Mouse (Mus musculus): Measurements from ENCODE around the gene Hist1h3c. TPM values are rescaled to one million over a fixed set of nuclear protein-coding genes. Genes with fewer than 3 reads are reported as not detected.
"Not testable (repeated sequence)": the region's sequence is repeated elsewhere in the genome, so short reads cannot be mapped to it uniquely, and the experiment has no call there.

The Hist1h3c gene
- polyA plus RNA-seq, 1 experiment from 2014 or later, result 6.8 TPM

GRCm38 (mm10) chr13:23709714-23710373 is 35.6 kb downstream of the Hist1h3c start:
- Histone ChIP-seq H3K27ac (no peak overlapping the region), H3K4me3 (peak overlapping the region; percentile 29), H3K27me3 (replicated peaks) (no peaks in the 10 kb centered on the region), H3K4me1 (peaks cover 11% of the 10 kb centered on the region; the same call in 1 of the 2 replicates), H3K9me3 (no peaks in the 10 kb centered on the region), H3K9ac (peak overlapping the region; percentile 52), H3K4me2 (replicated peaks) (peak overlapping the region; percentile 67), H3K36me3 (no peaks in the 10 kb centered on the region)
- ATAC-seq (ENCODE audit: low FRiP score, low read depth), result peak; percentile 9; the same call in 1 of the 2 replicates
- WGBS, result 14% methylated on average over 15 of the region's 15 CpGs

GRCm38 (mm10) chr13:23708654-23709053 is 36.7 kb downstream of the Hist1h3c start:
- WGBS, result 79% methylated on average over 4 of the region's 4 CpGs
- Histone ChIP-seq H3K4me1 (peaks cover 11% of the 10 kb centered on the region; the same call in 1 of the 2 replicates), H3K9ac (no peak overlapping the region), H3K36me3 (no peaks in the 10 kb centered on the region), H3K9me3 (no peaks in the 10 kb centered on the region), H3K4me2 (replicated peaks) (no peak overlapping the region), H3K4me3 (no peak overlapping the region), H3K27me3 (replicated peaks) (no peaks in the 10 kb centered on the region), H3K27ac (no peak overlapping the region)
- no peak for ATAC-seq (ENCODE audit: low FRiP score, low read depth)

GRCm38 (mm10) chr13:23708041-23708440 is 37.4 kb downstream of the Hist1h3c start:
- Histone ChIP-seq H3K9me3 (no peaks in the 10 kb centered on the region), H3K4me2 (replicated peaks) (no peak overlapping the region), H3K4me1 (peaks cover 11% of the 10 kb centered on the region; the same call in 1 of the 2 replicates), H3K9ac (no peak overlapping the region), H3K27ac (no peak overlapping the region), H3K36me3 (no peaks in the 10 kb centered on the region), H3K27me3 (replicated peaks) (no peaks in the 10 kb centered on the region), H3K4me3 (no peak overlapping the region)
- WGBS, result 79% methylated on average over 4 of the region's 4 CpGs
- no peak for ATAC-seq (ENCODE audit: low FRiP score, low read depth)

GRCm38 (mm10) chr13:23706771-23707170 is 38.6 kb downstream of the Hist1h3c start:
- no peaks in the 10 kb centered on the region for H3K27me3 ChIP-seq (replicated peaks)
- no peak overlapping the region for H3K4me3 ChIP-seq
- no peak for ATAC-seq (ENCODE audit: low FRiP score, low read depth)
- H3K36me3 ChIP-seq, result no peaks in the 10 kb centered on the region
- no peaks in the 10 kb centered on the region for H3K9me3 ChIP-seq
- no peak overlapping the region for H3K27ac ChIP-seq
- WGBS, result 94% methylated on average over 12 of the region's 12 CpGs
- H3K4me1 ChIP-seq, result peaks cover 11% of the 10 kb centered on the region; the same call in 1 of the 2 replicates
- no peak overlapping the region for H3K9ac ChIP-seq
- H3K4me2 ChIP-seq (replicated peaks), result no peak overlapping the region

GRCm38 (mm10) chr13:23705751-23706356 is 39.5 kb downstream of the Hist1h3c start:
- 88% methylated on average over 7 of the region's 7 CpGs for WGBS
- no peak for ATAC-seq (ENCODE audit: low FRiP score, low read depth)

GRCm38 (mm10) chr13:23702801-23703200 is 42.6 kb downstream of the Hist1h3c start:
- H3K4me2 ChIP-seq (replicated peaks); ATAC-seq (ENCODE audit: low FRiP score, low read depth); H3K4me1 ChIP-seq; H3K9ac ChIP-seq; H3K36me3 ChIP-seq; H3K9me3 ChIP-seq; H3K4me3 ChIP-seq; H3K27ac ChIP-seq; H3K27me3 ChIP-seq (replicated peaks): not testable (repeated sequence)
- 92% methylated on average over 2 of the region's 2 CpGs for WGBS

More at GRCm38 (mm10) chr13:23705751-23706356, 39.5 kb downstream of the Hist1h3c start:
- Histone ChIP-seq H3K4me1 (peaks cover 11% of the 10 kb centered on the region; the same call in 1 of the 2 replicates), H3K4me3 (no peak overlapping the region), H3K9me3 (no peaks in the 10 kb centered on the region), H3K4me2 (replicated peaks) (no peak overlapping the region), H3K9ac (no peak overlapping the region), H3K27ac (no peak overlapping the region), H3K27me3 (replicated peaks) (no peaks in the 10 kb centered on the region), H3K36me3 (no peaks in the 10 kb centered on the region)

GRCm38 (mm10) chr13:23702220-23702619 is 43.2 kb downstream of the Hist1h3c start:
- no peak for ATAC-seq (ENCODE audit: low FRiP score, low read depth)
- 89% methylated on average over 4 of the region's 4 CpGs for WGBS
- Histone ChIP-seq H3K9ac (no peak overlapping the region), H3K36me3 (no peaks in the 10 kb centered on the region), H3K4me1 (no peaks in the 10 kb centered on the region), H3K27me3 (replicated peaks) (no peaks in the 10 kb centered on the region), H3K4me3 (no peak overlapping the region), H3K9me3 (no peaks in the 10 kb centered on the region), H3K4me2 (replicated peaks) (no peak overlapping the region), H3K27ac (no peak overlapping the region)

GRCm38 (mm10) chr13:23700786-23701520 is 44.4 kb downstream of the Hist1h3c start:
- Histone ChIP-seq H3K4me2 (replicated peaks) (no peak overlapping the region), H3K9ac (no peak overlapping the region), H3K36me3 (no peaks in the 10 kb centered on the region), H3K4me1 (peaks cover 3% of the 10 kb centered on the region; the same call in 1 of the 2 replicates), H3K4me3 (no peak overlapping the region), H3K27me3 (replicated peaks) (no peaks in the 10 kb centered on the region), H3K9me3 (no peaks in the 10 kb centered on the region), H3K27ac (no peak overlapping the region)
- peak; percentile 52 for ATAC-seq (ENCODE audit: low FRiP score, low read depth)
- 30% methylated on average over 8 of the region's 8 CpGs for WGBS

GRCm38 (mm10) chr13:23699767-23700166 is 45.6 kb downstream of the Hist1h3c start:
- 74% methylated on average over 3 of the region's 3 CpGs for WGBS
- H3K27ac ChIP-seq, result no peak overlapping the region
- no peak overlapping the region for H3K9ac ChIP-seq
- no peak overlapping the region for H3K4me2 ChIP-seq (replicated peaks)
- H3K4me1 ChIP-seq, result peaks cover 6% of the 10 kb centered on the region; the same call in 1 of the 2 replicates
- H3K27me3 ChIP-seq (replicated peaks), result no peaks in the 10 kb centered on the region
- no peaks in the 10 kb centered on the region for H3K36me3 ChIP-seq
- no peak overlapping the region for H3K4me3 ChIP-seq
- no peak for ATAC-seq (ENCODE audit: low FRiP score, low read depth)
- H3K9me3 ChIP-seq, result no peaks in the 10 kb centered on the region

GRCm38 (mm10) chr13:23698996-23699395 is 46.4 kb downstream of the Hist1h3c start:
- Histone ChIP-seq H3K9me3 (no peaks in the 10 kb centered on the region), H3K27me3 (replicated peaks) (no peaks in the 10 kb centered on the region), H3K9ac (no peak overlapping the region), H3K4me3 (no peak overlapping the region), H3K4me1 (peaks cover 6% of the 10 kb centered on the region; the same call in 1 of the 2 replicates), H3K27ac (0 out of 2 replicates have a peak overlapping the region, but pooled peaks have one; percentile 23), H3K4me2 (replicated peaks) (peak overlapping the region; percentile 77), H3K36me3 (no peaks in the 10 kb centered on the region)
- WGBS, result 78% methylated on average over 6 of the region's 6 CpGs
- no peak for ATAC-seq (ENCODE audit: low FRiP score, low read depth)

GRCm38 (mm10) chr13:23698300-23698693 is 47.1 kb downstream of the Hist1h3c start, which contains the start of gene Hist1h4c:
TSS of gene Hist1h4c (minus strand) at chr13:23698454.
- Histone ChIP-seq H3K27ac (peak within 1 kb of the TSS; percentile 70), H3K4me3 (peak within 1 kb of the TSS; percentile 41), H3K4me1 (peaks cover 6% of the 10 kb centered on the region; the same call in 1 of the 2 replicates), H3K36me3 (no peaks in the 10 kb centered on the region), H3K27me3 (replicated peaks) (no peaks in the 10 kb centered on the region), H3K4me2 (replicated peaks) (peak within 1 kb of the TSS; percentile 77), H3K9ac (peak within 1 kb of the TSS; percentile 54), H3K9me3 (no peaks in the 10 kb centered on the region)
- WGBS, result under 1% methylated on average over 20 of the region's 22 CpGs
- peak; percentile 95 for ATAC-seq (ENCODE audit: low FRiP score, low read depth)

Data from neural tube, embryonic 12.5 days (tissue).